Mouse (Mus musculus): Measurements from ENCODE around the gene Cstl1. TPM values are rescaled to one million over a fixed set of nuclear protein-coding genes. Genes with fewer than 3 reads are reported as not detected.
"Not testable (repeated sequence)": the region's sequence is repeated elsewhere in the genome, so short reads cannot be mapped to it uniquely, and the experiment has no call there.

The Cstl1 gene
- polyA plus RNA-seq, 1 experiment = not detected

- no peaks in the 10 kb centered on the region for H3K4me1 ChIP-seq (ENCODE audit: control insufficient read depth, insufficient read depth, low read length)
- no peak for DNase-seq
- H3K36me3 ChIP-seq (ENCODE audit: control insufficient read depth, insufficient read depth, low read length) = no peaks in the 10 kb centered on the region
- no peaks in the 10 kb centered on the region; the same call in 1 of the 2 replicates for H3K27me3 ChIP-seq (replicated peaks; ENCODE audit: control insufficient read depth, insufficient read depth, low read length)
- WGBS = 98% methylated on average over 1 of the region's 1 CpGs
- H3K27ac ChIP-seq (ENCODE audit: insufficient read depth, low read depth, low read length) = no peak overlapping the region
- H3K4me3 ChIP-seq (ENCODE audit: insufficient read depth, low read depth, low read length) = no peak overlapping the region
- no peak for TF ChIP-seq POLR2A (IDR thresholded peaks at IDR 0.05; ENCODE audit: low read depth, low read length)
- no peak for TF ChIP-seq CTCF (conservative IDR thresholded peaks at IDR 0.05; ENCODE audit: insufficient read depth, insufficient read length, low read depth, low read length)
Observed at GRCm38 (mm10) chr2:148763648-148764388, 13.7 kb downstream of the Cstl1 start.

- 80% methylated on average over 4 of the region's 4 CpGs for WGBS
- not testable (repeated sequence) for H3K4me1 ChIP-seq (ENCODE audit: control insufficient read depth, insufficient read depth, low read length); H3K4me3 ChIP-seq (ENCODE audit: insufficient read depth, low read depth, low read length); DNase-seq; H3K36me3 ChIP-seq (ENCODE audit: control insufficient read depth, insufficient read depth, low read length); H3K27me3 ChIP-seq (replicated peaks; ENCODE audit: control insufficient read depth, insufficient read depth, low read length); H3K27ac ChIP-seq (ENCODE audit: insufficient read depth, low read depth, low read length)
Observed at GRCm38 (mm10) chr2:148771397-148771796, 21.2 kb downstream of the Cstl1 start, which contains the start of gene Cst11. Gene Cst11 (minus strand): TSS chr2:148771497.

GRCm38 (mm10) chr2:148781709-148782108 is 31.6 kb downstream of the Cstl1 start, which contains the start of gene 8030411F24Rik:
Gene 8030411F24Rik (plus strand): TSS chr2:148782009.
- TF ChIP-seq POLR2A (IDR thresholded peaks at IDR 0.05; ENCODE audit: low read depth, low read length) = no peak
- TF ChIP-seq CTCF (conservative IDR thresholded peaks at IDR 0.05; ENCODE audit: insufficient read depth, insufficient read length, low read depth, low read length) = no peak

GRCm38 (mm10) chr2:148789142-148789541 is 39.0 kb downstream of the Cstl1 start, which contains the start of gene Cst12:
Gene Cst12 (plus strand): TSS chr2:148789361.
- Histone ChIP-seq H3K27ac (ENCODE audit: insufficient read depth, low read depth, low read length) (no peak within 1 kb of the TSS), H3K4me3 (ENCODE audit: insufficient read depth, low read depth, low read length) (no peak within 1 kb of the TSS), H3K4me1 (ENCODE audit: control insufficient read depth, insufficient read depth, low read length) (no peaks in the 10 kb centered on the region), H3K36me3 (ENCODE audit: control insufficient read depth, insufficient read depth, low read length) (no peaks in the 10 kb centered on the region), H3K27me3 (replicated peaks; ENCODE audit: control insufficient read depth, insufficient read depth, low read length) (no peaks in the 10 kb centered on the region; the same call in 1 of the 2 replicates)
- 89% methylated on average over 6 of the region's 6 CpGs for WGBS
- TF ChIP-seq CTCF (conservative IDR thresholded peaks at IDR 0.05; ENCODE audit: insufficient read depth, insufficient read length, low read depth, low read length) = no peak
- TF ChIP-seq POLR2A (IDR thresholded peaks at IDR 0.05; ENCODE audit: low read depth, low read length) = no peak
- DNase-seq = no peak

More at GRCm38 (mm10) chr2:148781709-148782108, 31.6 kb downstream of the Cstl1 start, which contains the start of gene 8030411F24Rik:
- no peaks in the 10 kb centered on the region for H3K36me3 ChIP-seq (ENCODE audit: control insufficient read depth, insufficient read depth, low read length)
- no peak for DNase-seq
- H3K4me1 ChIP-seq (ENCODE audit: control insufficient read depth, insufficient read depth, low read length) = no peaks in the 10 kb centered on the region
- no peak within 1 kb of the TSS for H3K4me3 ChIP-seq (ENCODE audit: insufficient read depth, low read depth, low read length)
- no peaks in the 10 kb centered on the region for H3K27me3 ChIP-seq (replicated peaks; ENCODE audit: control insufficient read depth, insufficient read depth, low read length)
- no peak within 1 kb of the TSS for H3K27ac ChIP-seq (ENCODE audit: insufficient read depth, low read depth, low read length)
- WGBS = 27% methylated on average over 1 of the region's 1 CpGs

GRCm38 (mm10) chr2:148798485-148798884 is 48.3 kb downstream of the Cstl1 start, which contains the start of gene Cst8:
Gene Cst8 (plus strand): TSS chr2:148798785.
- DNase-seq = no peak
- Histone ChIP-seq H3K36me3 (ENCODE audit: control insufficient read depth, insufficient read depth, low read length) (no peaks in the 10 kb centered on the region), H3K27ac (ENCODE audit: insufficient read depth, low read depth, low read length) (no peak within 1 kb of the TSS), H3K4me1 (ENCODE audit: control insufficient read depth, insufficient read depth, low read length) (no peaks in the 10 kb centered on the region), H3K27me3 (replicated peaks; ENCODE audit: control insufficient read depth, insufficient read depth, low read length) (no peaks in the 10 kb centered on the region), H3K4me3 (ENCODE audit: insufficient read depth, low read depth, low read length) (no peak within 1 kb of the TSS)
- 80% methylated on average over 1 of the region's 1 CpGs for WGBS
- TF ChIP-seq CTCF (conservative IDR thresholded peaks at IDR 0.05; ENCODE audit: insufficient read depth, insufficient read length, low read depth, low read length) = no peak

DNA sequence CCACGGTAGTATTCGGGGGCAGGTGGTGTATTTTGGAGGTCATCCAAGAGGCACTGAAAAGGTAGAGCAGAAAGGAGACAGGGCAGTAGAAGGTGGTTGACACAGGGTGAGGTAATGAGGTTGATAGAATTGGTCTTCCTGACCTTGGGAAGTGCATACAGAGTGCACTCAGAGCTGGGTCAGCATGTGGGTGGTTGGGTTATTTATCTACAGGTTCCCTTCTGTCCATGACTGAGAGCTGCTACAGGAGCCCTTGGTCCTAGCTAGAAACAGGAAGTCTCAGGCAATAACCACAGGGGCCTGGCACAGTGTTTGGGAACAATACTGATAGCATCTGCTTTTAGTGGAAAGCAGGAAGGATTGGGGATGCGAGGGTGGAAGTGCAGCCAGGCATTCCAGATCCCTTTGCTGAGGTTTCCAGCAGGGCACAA is 51.3 kb downstream of the Cstl1 start:
- TF ChIP-seq POLR2A (IDR thresholded peaks at IDR 0.05; ENCODE audit: low read depth, low read length) (no peak), CTCF (conservative IDR thresholded peaks at IDR 0.05; ENCODE audit: insufficient read depth, insufficient read length, low read depth, low read length) (no peak)
- peak; percentile 21 for DNase-seq

More for the DNA sequence above, 51.3 kb downstream of the Cstl1 start:
- H3K27ac ChIP-seq (ENCODE audit: insufficient read depth, low read depth, low read length) = no peak overlapping the region
- H3K36me3 ChIP-seq (ENCODE audit: control insufficient read depth, insufficient read depth, low read length) = no peaks in the 10 kb centered on the region
- WGBS = 24% methylated on average over 3 of the region's 3 CpGs
- no peak overlapping the region for H3K4me3 ChIP-seq (ENCODE audit: insufficient read depth, low read depth, low read length)
- H3K27me3 ChIP-seq (replicated peaks; ENCODE audit: control insufficient read depth, insufficient read depth, low read length) = no peaks in the 10 kb centered on the region
- H3K4me1 ChIP-seq (ENCODE audit: control insufficient read depth, insufficient read depth, low read length) = no peaks in the 10 kb centered on the region

Other genes with a start within 250 kb of the Cstl1 start
- 17.7 and 18.8 TPM in 2 replicates for gene Nxt1, start 77.8 kb upstream of the Cstl1 start, polyA plus RNA-seq (2012; rRNA removed)
- 10.1 and 12.0 TPM in 2 replicates for gene Gzf1, start 69.3 kb upstream of the Cstl1 start, polyA plus RNA-seq (2012; rRNA removed)
- gene Napb, start 17.9 kb upstream of the Cstl1 start, polyA plus RNA-seq (2012; rRNA removed) = 0.99 and 1.5 TPM in 2 replicates
- gene Cst11, start 21.1 kb downstream of the Cstl1 start, polyA plus RNA-seq (2012; rRNA removed) = not detected in 2 replicates
- not detected in 2 replicates for gene 8030411F24Rik, start 31.7 kb downstream of the Cstl1 start, polyA plus RNA-seq (2012; rRNA removed)
- gene Cst12, start 39.0 kb downstream of the Cstl1 start, polyA plus RNA-seq (2012; rRNA removed) = 0.17 TPM in 1 of 2 replicates, not detected in the other
- gene Cst8, start 48.4 kb downstream of the Cstl1 start, polyA plus RNA-seq (2012; rRNA removed) = 0.11 TPM in 1 of 2 replicates, not detected in the other
- not detected in 2 replicates for gene Cst13, start 69.7 kb downstream of the Cstl1 start, polyA plus RNA-seq (2012; rRNA removed)
- not detected in 2 replicates for gene Cst9, start 84.8 kb downstream of the Cstl1 start, polyA plus RNA-seq (2012; rRNA removed)
- not detected in 2 replicates for gene 9230104L09Rik, start 114.7 kb downstream of the Cstl1 start, polyA plus RNA-seq (2012; rRNA removed)
- gene Cst3, start 125.3 kb downstream of the Cstl1 start, polyA plus RNA-seq (2012; rRNA removed) = 968 and 1,101 TPM in 2 replicates

Data from kidney, adult 2 months (tissue).